Mouse (Mus musculus) testis, adult 2 months (tissue): ENCODE measurements at regions not wholly inside any gene's neighbourhood (a gene's known extent, or its start where the extent isn't known, plus 50 kb on each side); places are given as distances from the start of the nearest gene placed in this dataset.

Experiments used
- CTCF ChIP-seq: fragments of 200-500 bp; IDR thresholded peaks from 2 replicates; pipeline ENCODE4 v1.5.1; 2012; ENCODE audit warnings: low read depth, mild to moderate bottlenecking, inconsistent platforms, low read length, moderate library complexity; ENCODE audit not compliant: control insufficient read depth, insufficient read depth, insufficient replicate concordance
- POLR2A ChIP-seq: fragments of 200-500 bp; IDR thresholded peaks from 2 replicates; pipeline ENCODE4 v1.6.1; 2012; ENCODE audit warnings: low read depth, mild to moderate bottlenecking, inconsistent platforms, low read length, moderate library complexity; ENCODE audit not compliant: control insufficient read depth

DNA sequence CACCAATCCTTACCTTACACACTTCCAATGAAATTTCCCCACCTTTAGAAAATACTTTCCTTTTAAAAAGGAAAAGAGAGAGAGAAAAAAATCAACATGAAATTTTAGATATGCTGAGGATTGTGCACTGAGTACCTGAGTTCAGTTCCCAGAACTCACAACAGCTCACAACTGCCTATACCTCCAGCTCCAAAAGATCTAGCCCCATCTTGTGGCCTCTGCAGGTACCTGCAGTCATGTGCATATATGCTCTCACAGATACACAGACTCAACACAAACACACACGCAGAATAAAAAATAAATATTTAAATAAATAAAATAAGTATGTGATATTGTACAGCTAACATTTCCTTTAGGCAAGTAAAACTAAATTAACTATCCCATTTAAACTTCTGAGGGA lies 260.3 kb upstream of the Zwint start:
- TF ChIP-seq CTCF (no peak), POLR2A (no peak)
